Mouse (Mus musculus): ENCODE measurements around the gene Rab37.

DNA sequence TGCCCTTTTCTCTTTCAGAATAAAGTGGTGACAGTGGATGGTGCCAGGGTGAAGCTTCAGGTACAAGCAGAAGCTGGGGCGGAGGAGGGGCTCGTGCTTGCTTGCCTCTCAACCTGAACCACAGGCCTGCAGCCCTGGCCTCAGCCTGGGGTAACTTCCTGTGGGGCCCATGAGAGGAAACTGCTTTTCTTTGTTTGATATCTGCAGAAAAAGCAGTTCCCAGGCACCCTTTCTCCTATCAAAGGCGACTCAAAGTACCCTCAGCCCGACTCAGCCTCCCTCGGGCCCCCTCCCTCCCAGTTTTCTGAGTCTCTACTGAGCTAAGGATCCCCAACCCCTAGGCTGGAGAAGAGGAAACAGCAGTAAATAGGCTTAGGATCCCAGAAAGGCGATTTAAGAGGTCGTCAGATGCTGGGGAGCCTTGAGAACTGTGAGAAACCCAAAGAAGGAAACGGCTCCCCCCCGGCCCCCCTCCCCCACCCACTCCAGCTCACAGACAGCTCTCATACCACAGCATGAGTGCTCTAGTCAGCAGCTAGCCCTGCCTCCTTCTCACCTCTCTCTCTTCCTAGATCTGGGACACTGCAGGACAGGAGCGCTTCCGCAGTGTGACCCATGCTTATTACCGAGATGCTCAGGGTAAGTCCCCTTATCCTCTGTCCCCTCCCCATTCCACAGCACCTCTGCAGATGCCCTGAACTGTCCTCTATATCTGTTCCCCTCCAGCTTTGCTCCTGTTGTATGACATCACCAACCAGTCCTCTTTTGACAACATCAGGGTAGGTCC lies 66.9 kb downstream of the Rab37 start:
- TF ChIP-seq CTCF (IDR thresholded peaks at IDR 0.05; ENCODE audit: low read depth) (no peak), EP300 (IDR thresholded peaks at IDR 0.05; ENCODE audit: low read depth) (no peak)

All from liver, postnatal 0 days (tissue).